Mouse (Mus musculus) intestine, embryonic 15.5 days (tissue): ENCODE data around the gene Snapc4. TPM values are rescaled to one million over a fixed set of nuclear protein-coding genes. Genes with fewer than 3 reads are reported as not detected.
A peak's percentile ranks its signal among the peaks of the same experiment; 100 is the strongest.
"Not testable (repeated sequence)": the region's sequence is repeated elsewhere in the genome, so short reads cannot be mapped to it uniquely, and the experiment has no call there.

Experiments
- ATAC-seq: fragments of 200-750 bp; cut with Nextera tagmentation; 2 replicates; pipeline ENCODE4 v1.8.0; 2017; ENCODE audit warnings: moderate TSS enrichment, moderate library complexity
- H3K27ac ChIP-seq: fragments of 300-500 bp; sonication (generic); 2 replicates; pipeline ENCODE4 v1.5.1; 2015; ENCODE audit warnings: mild to moderate bottlenecking, inconsistent platforms
- H3K27me3 ChIP-seq: fragments of 300-500 bp; sonication (generic); replicated peaks from 2 replicates; pipeline ENCODE4 v1.6.1; 2015; ENCODE audit warnings: inconsistent platforms
- H3K36me3 ChIP-seq: fragments of 300-500 bp; sonication (generic); 2 replicates; pipeline ENCODE4 v1.6.1; 2015; ENCODE audit warnings: inconsistent platforms
- H3K4me1 ChIP-seq: fragments of 300-500 bp; sonication (generic); replicated peaks from 2 replicates; pipeline ENCODE4 v1.6.1; 2015; ENCODE audit warnings: inconsistent platforms
- H3K4me2 ChIP-seq: fragments of 300-500 bp; sonication (generic); replicated peaks from 2 replicates; pipeline ENCODE4 v1.6.1; 2015; ENCODE audit warnings: mild to moderate bottlenecking, inconsistent platforms
- H3K4me3 ChIP-seq: fragments of 300-500 bp; sonication (generic); replicated peaks from 2 replicates; pipeline ENCODE4 v1.5.1; 2015; ENCODE audit warnings: inconsistent platforms
- H3K9ac ChIP-seq: fragments of 300-500 bp; sonication (generic); 2 replicates; pipeline ENCODE4 v1.6.1; 2015; ENCODE audit warnings: inconsistent platforms
- H3K9me3 ChIP-seq: fragments of 300-500 bp; sonication (generic); 2 replicates; pipeline ENCODE4 v1.6.1; 2016; ENCODE audit warnings: inconsistent platforms
- WGBS: fragments of 180-500 bp; shearing (Covaris S2); methylation state at CpG from one replicate; pipeline ENCODE4 v1.1.7; 2015; 5-methylcytosine and 5-hydroxymethylcytosine counted together
- polyA plus RNA-seq: library from polyadenylated mRNA; unstranded; fragments of >200 nt; fragmentation: Nextera tagmentation; extraction: Ambion mirVana; gene quantifications from 2 replicates; pipeline ENCODE4 v1.2.1, GENCODE M21; 2015

The Snapc4 gene
- polyA plus RNA-seq, 1 experiment from 2014 or later, result 19.7 TPM

DNA sequence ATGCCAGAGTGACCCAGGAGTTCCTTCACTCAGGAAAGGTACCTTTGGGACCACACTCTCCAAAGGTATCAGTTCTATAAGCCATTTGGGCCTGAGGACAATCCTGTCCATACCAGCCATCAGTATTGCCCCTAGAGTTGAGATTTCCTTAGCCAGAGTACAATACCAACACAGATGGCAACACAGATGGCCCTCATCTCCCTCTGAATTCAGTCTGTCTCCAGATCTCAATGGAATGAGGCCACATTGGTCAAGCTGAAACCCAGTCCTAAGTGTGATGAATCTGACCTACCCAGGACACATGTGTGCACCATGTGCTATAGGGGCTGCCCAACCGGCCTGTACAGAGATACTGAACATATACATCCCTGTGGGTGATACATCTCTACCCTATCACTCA lies 21.8 kb upstream of the Snapc4 start:
- no peak overlapping the region for H3K4me2 ChIP-seq
- WGBS, result 78% methylated on average over 1 of the region's 1 CpGs
- H3K4me3 ChIP-seq, result no peak overlapping the region
- no peak overlapping the region for H3K27ac ChIP-seq
- H3K9ac ChIP-seq, result no peak overlapping the region
- no peaks in the 10 kb centered on the region for H3K27me3 ChIP-seq
- H3K4me1 ChIP-seq, result peaks cover 23% of the 10 kb centered on the region
- peaks cover 49% of the 10 kb centered on the region for H3K36me3 ChIP-seq
- ATAC-seq, result no peak
- no peaks in the 10 kb centered on the region for H3K9me3 ChIP-seq

- 91% methylated on average over 4 of the region's 4 CpGs for WGBS
These were observed 20.6 kb upstream of the Snapc4 start for GRCm38 (mm10) chr2:26401023-26401422.

GRCm38 (mm10) chr2:26400296-26400695 lies 19.8 kb upstream of the Snapc4 start:
- Histone ChIP-seq H3K9me3 (no peaks in the 10 kb centered on the region), H3K27me3 (no peaks in the 10 kb centered on the region), H3K9ac (no peak overlapping the region), H3K27ac (no peak overlapping the region), H3K4me1 (0 out of 2 replicates have a peak, but pooled peaks cover 4% of the 10 kb centered on the region), H3K4me3 (no peak overlapping the region), H3K36me3 (peaks cover 60% of the 10 kb centered on the region), H3K4me2 (no peak overlapping the region)
- WGBS, result 84% methylated on average over 5 of the region's 5 CpGs
- no peak for ATAC-seq

More at GRCm38 (mm10) chr2:26401023-26401422, 20.6 kb upstream of the Snapc4 start:
- Histone ChIP-seq H3K4me3 (no peak overlapping the region), H3K27me3 (no peaks in the 10 kb centered on the region), H3K4me1 (peaks cover 11% of the 10 kb centered on the region; the same call in 1 of the 2 replicates), H3K9me3 (no peaks in the 10 kb centered on the region), H3K4me2 (no peak overlapping the region), H3K27ac (no peak overlapping the region), H3K36me3 (peaks cover 53% of the 10 kb centered on the region), H3K9ac (no peak overlapping the region)
- ATAC-seq, result no peak

- Histone ChIP-seq H3K4me3 (no peak overlapping the region), H3K4me2 (no peak overlapping the region), H3K9me3 (no peaks in the 10 kb centered on the region), H3K27ac (no peak overlapping the region), H3K36me3 (peaks cover 67% of the 10 kb centered on the region), H3K9ac (no peak overlapping the region), H3K4me1 (no peaks in the 10 kb centered on the region), H3K27me3 (no peaks in the 10 kb centered on the region)
- 68% methylated on average over 5 of the region's 5 CpGs for WGBS
- ATAC-seq, result no peak
These were observed 19.2 kb upstream of the Snapc4 start for GRCm38 (mm10) chr2:26399647-26400046.

DNA sequence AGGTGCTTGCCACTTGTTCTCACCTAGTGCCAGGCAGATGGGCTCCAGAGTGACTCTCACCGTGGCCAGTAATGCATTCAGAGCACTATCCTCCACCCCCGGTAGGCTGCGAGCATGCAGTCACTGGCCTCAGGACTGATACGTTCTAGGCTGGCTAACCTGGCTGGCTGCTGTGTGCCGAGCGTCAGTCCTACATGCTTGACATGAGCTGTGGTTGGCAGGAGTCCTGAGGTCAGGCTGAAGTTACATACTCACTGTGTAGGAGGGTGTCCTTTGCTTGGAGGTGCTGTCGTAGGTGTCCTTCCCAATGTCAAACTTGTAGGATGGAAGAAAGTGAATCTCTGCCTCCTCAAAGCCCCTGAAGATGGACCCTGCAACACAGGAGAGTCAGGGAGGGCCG lies 18.5 kb upstream of the Snapc4 start:
- peaks cover 71% of the 10 kb centered on the region for H3K36me3 ChIP-seq
- no peak overlapping the region for H3K4me3 ChIP-seq
- ATAC-seq, result no peak
- no peaks in the 10 kb centered on the region for H3K9me3 ChIP-seq
- no peak overlapping the region for H3K9ac ChIP-seq
- H3K27ac ChIP-seq, result no peak overlapping the region
- H3K27me3 ChIP-seq, result no peaks in the 10 kb centered on the region
- 89% methylated on average over 8 of the region's 8 CpGs for WGBS
- no peak overlapping the region for H3K4me2 ChIP-seq
- H3K4me1 ChIP-seq, result no peaks in the 10 kb centered on the region

DNA sequence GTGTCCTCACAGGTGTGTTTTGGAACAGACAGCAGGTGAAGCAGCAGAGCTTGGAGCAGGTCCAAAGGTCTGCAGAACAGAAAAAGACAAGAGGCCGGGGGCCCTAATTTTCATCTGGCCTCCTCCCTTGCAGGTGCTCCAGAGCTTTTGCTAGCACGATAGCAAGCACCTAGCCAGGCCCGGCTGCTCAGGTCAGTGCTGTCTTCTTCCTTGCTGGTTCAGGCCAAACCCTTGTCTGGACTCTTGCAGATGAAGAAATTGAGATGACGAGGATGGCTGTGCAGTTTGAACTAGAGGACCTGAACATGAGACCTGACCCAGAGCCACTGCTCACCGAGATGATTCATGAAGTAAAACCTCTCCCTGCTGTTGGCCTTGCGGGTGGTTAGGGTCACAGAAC lies 11.2 kb upstream of the Snapc4 start:
- Histone ChIP-seq H3K4me1 (peaks cover 14% of the 10 kb centered on the region), H3K27me3 (no peaks in the 10 kb centered on the region), H3K4me2 (no peak overlapping the region), H3K9me3 (no peaks in the 10 kb centered on the region), H3K9ac (no peak overlapping the region), H3K4me3 (no peak overlapping the region), H3K36me3 (peaks cover 64% of the 10 kb centered on the region), H3K27ac (no peak overlapping the region)
- WGBS, result 93% methylated on average over 6 of the region's 6 CpGs
- ATAC-seq, result no peak

DNA sequence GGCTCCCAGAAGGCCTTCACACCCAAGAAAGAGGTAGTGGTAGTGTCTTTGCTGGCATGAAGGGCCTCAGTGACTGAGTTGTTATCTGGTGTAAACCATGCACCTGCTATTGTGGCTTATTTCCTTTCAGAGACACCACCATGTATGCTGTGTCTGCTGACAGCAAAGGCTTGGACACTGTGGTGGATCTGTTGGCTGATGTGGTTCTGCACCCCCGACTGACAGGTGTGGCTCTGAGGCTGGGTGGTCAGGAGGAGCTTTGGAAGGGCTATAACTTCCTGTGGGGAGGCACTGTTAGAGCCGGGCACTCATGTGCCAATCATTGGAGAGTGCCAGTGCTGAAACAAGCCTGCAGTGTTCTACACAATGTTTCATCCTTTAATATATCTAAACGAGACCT lies 10.5 kb upstream of the Snapc4 start:
- H3K9ac ChIP-seq, result no peak overlapping the region
- H3K4me1 ChIP-seq, result peaks cover 14% of the 10 kb centered on the region
- no peak overlapping the region for H3K4me2 ChIP-seq
- no peak overlapping the region for H3K27ac ChIP-seq
- ATAC-seq, result no peak
- H3K9me3 ChIP-seq, result no peaks in the 10 kb centered on the region
- no peaks in the 10 kb centered on the region for H3K27me3 ChIP-seq
- WGBS, result 77% methylated on average over 3 of the region's 3 CpGs
- H3K4me3 ChIP-seq, result no peak overlapping the region
- H3K36me3 ChIP-seq, result peaks cover 63% of the 10 kb centered on the region

- Histone ChIP-seq H3K36me3 (peaks cover 63% of the 10 kb centered on the region), H3K9me3 (no peaks in the 10 kb centered on the region), H3K9ac (peak within 1 kb of the TSS; percentile 97), H3K27ac (peak within 1 kb of the TSS; percentile 81), H3K4me1 (peaks cover 14% of the 10 kb centered on the region), H3K27me3 (no peaks in the 10 kb centered on the region), H3K4me3 (peak within 1 kb of the TSS; percentile 97), H3K4me2 (peak within 1 kb of the TSS; percentile 95)
- ATAC-seq, result peak; percentile 95
- under 1% methylated on average over 56 of the region's 60 CpGs for WGBS
These were observed 8.8 kb upstream of the Snapc4 start, which contains the start of the genes Entr1 and Pmpca for GRCm38 (mm10) chr2:26389154-26389690. Gene Entr1 (minus strand): TSS chr2:26389316. Gene Pmpca (plus strand): TSS chr2:26389339.

DNA sequence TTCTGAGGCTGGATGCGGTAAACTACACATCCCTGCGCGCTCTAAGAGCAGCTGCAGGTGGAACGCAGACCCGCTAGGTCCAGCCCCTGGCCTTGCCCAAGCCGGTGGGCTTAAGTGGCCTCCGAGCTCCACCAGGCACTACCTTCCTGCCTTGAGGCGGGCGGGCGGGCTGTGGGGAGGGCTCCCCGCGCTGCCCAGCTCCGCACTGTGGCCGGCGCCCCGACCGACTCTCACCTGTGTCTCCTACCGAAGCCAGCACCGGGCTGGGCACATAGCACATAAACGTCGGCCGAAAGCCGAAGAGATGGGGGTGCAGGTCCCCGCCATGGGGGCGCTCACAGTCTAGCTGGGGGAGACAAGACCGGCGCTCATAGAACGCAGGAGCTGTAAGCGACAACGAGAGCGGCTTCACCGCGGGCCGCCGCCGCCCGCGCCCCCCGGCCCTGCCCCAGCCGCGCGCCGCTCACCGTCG lies 8.3 kb upstream of the Snapc4 start:
- H3K9ac ChIP-seq, result peak overlapping the region; percentile 97
- peaks cover 66% of the 10 kb centered on the region for H3K36me3 ChIP-seq
- H3K27me3 ChIP-seq, result no peaks in the 10 kb centered on the region
- H3K4me2 ChIP-seq, result peak overlapping the region; percentile 95
- under 1% methylated on average over 45 of the region's 45 CpGs for WGBS
- H3K9me3 ChIP-seq, result no peaks in the 10 kb centered on the region
- peak overlapping the region; percentile 97 for H3K4me3 ChIP-seq
- H3K4me1 ChIP-seq, result peaks cover 14% of the 10 kb centered on the region
- peak; percentile 75 for ATAC-seq
- peak overlapping the region; percentile 81 for H3K27ac ChIP-seq

- Histone ChIP-seq H3K27me3 (no peaks in the 10 kb centered on the region), H3K4me2 (peak overlapping the region; percentile 95), H3K4me3 (no peak overlapping the region), H3K36me3 (peaks cover 64% of the 10 kb centered on the region), H3K9me3 (no peaks in the 10 kb centered on the region), H3K4me1 (peaks cover 14% of the 10 kb centered on the region), H3K27ac (no peak overlapping the region), H3K9ac (peak overlapping the region; percentile 97; the same call in 1 of the 2 replicates)
- no peak for ATAC-seq
- 84% methylated on average over 3 of the region's 3 CpGs for WGBS
These were observed 7.3 kb upstream of the Snapc4 start for GRCm38 (mm10) chr2:26387713-26388112.

DNA sequence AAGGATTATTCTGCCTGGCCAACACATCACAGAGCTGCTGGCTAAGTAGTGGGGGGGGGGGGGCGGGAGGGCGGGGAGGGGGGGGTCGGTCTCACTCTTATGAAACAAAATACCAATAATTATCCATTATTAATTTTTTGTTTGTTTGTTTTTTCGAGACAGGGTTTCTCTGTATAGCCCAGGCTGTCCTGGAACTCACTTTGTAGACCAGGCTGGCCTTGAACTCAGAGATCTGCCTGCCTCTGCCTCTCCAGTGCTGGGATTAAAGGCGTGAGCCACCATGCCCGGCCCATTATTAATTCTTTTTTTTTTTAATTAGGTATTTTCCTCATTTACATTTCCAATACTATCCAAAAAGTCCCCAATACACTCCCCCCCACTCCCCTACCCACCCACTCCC lies 418 bp upstream of the Snapc4 start:
- ATAC-seq, H3K27ac ChIP-seq: not testable (repeated sequence)
- peak overlapping the region; percentile 81 for H3K4me3 ChIP-seq

GRCm38 (mm10) chr2:26372396-26372795 lies 8.1 kb downstream of the Snapc4 start:
- Histone ChIP-seq H3K4me3 (no peak overlapping the region), H3K9me3 (no peaks in the 10 kb centered on the region), H3K36me3 (peaks cover 66% of the 10 kb centered on the region), H3K27me3 (no peaks in the 10 kb centered on the region), H3K4me2 (no peak overlapping the region), H3K9ac (no peak overlapping the region), H3K27ac (no peak overlapping the region), H3K4me1 (no peaks in the 10 kb centered on the region)
- 93% methylated on average over 8 of the region's 8 CpGs for WGBS
- ATAC-seq, result no peak

More for the DNA sequence above, 418 bp upstream of the Snapc4 start:
- H3K4me1 ChIP-seq, H3K27me3 ChIP-seq, H3K9me3 ChIP-seq: not testable (repeated sequence)
- Histone ChIP-seq H3K4me2 (peak overlapping the region; percentile 92), H3K36me3 (peaks cover 44% of the 10 kb centered on the region), H3K9ac (peak overlapping the region; percentile 88; the same call in 1 of the 2 replicates)
- 31% methylated on average over 6 of the region's 6 CpGs for WGBS

DNA sequence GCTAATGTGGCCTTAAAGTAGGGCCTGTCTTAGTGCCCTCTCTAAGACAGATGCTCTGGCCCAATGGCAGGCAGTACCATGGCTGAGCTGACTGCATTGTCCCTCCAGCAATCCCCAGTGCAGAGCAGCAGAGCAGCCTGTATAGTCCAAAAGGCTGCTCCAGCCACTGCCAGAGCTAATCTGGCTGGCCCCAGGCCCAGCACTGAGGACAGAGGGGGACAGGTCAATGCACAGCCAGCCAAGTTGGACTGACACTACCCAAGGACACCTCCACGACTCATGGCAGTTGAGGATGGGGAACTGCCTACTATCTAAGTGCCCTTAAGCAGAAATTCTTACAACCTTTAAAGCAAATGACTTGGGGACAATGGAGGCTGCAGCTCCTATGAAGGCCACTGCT lies 11.9 kb downstream of the Snapc4 start:
- H3K36me3 ChIP-seq, result peaks cover 65% of the 10 kb centered on the region
- H3K27me3 ChIP-seq, result no peaks in the 10 kb centered on the region
- H3K9ac ChIP-seq, result no peak overlapping the region
- no peak overlapping the region for H3K4me2 ChIP-seq
- 90% methylated on average over 1 of the region's 1 CpGs for WGBS
- no peaks in the 10 kb centered on the region for H3K9me3 ChIP-seq
- H3K4me3 ChIP-seq, result no peak overlapping the region
- H3K4me1 ChIP-seq, result peaks cover 6% of the 10 kb centered on the region
- no peak for ATAC-seq
- H3K27ac ChIP-seq, result no peak overlapping the region
